Mouse (Mus musculus) MEL (cell line): Measurements from ENCODE around the gene Tec. TPM values are rescaled to one million over a fixed set of nuclear protein-coding genes. Genes with fewer than 3 reads are reported as not detected.

Experiments
- DNase-seq: peaks from one replicate; pipeline ENCODE4 v3.0.0; 2011; ENCODE audit warnings: low read depth, low spot score
- H3K27ac ChIP-seq: 2 replicates; pipeline ENCODE4 v1.5.1; 2012; ENCODE audit warnings: low read depth, mild to moderate bottlenecking, control low read depth, low read length, moderate library complexity; ENCODE audit not compliant: control insufficient read depth
- H3K27me3 ChIP-seq, 2 experiments: fragments of 150-350 bp in 1 of 2; sonication (generic) in 1 of 2; 2 replicates each; pipeline ENCODE4 v1.6.1; 2012; ENCODE audit warnings: low read length in 2 of 2, mild to moderate bottlenecking in 2 of 2, improper control_type of control experiment in 1 of 2, moderate library complexity in 1 of 2; ENCODE audit not compliant: insufficient read depth in 2 of 2, control insufficient read depth in 1 of 2
- H3K36me3 ChIP-seq, 2 experiments: 2 replicates each; pipeline ENCODE4 v1.6.1; 2012 to 2014; ENCODE audit warnings: low read length in 2 of 2, improper control_type of control experiment in 1 of 2, inconsistent platforms in 1 of 2, mild to moderate bottlenecking in 1 of 2; ENCODE audit not compliant: insufficient read depth in 2 of 2, control insufficient read depth in 1 of 2
- H3K4me1 ChIP-seq, 2 experiments: fragments of 150-350 bp in 1 of 2; sonication (generic) in 1 of 2; 2 replicates each; pipeline ENCODE4 v1.6.1; 2012; ENCODE audit warnings: low read length in 2 of 2, improper control_type of control experiment in 1 of 2, mild to moderate bottlenecking in 1 of 2; ENCODE audit not compliant: insufficient read depth in 2 of 2, control insufficient read depth in 1 of 2
- H3K4me3 ChIP-seq, 2 experiments: fragments of 150-350 bp in 1 of 2; sonication (generic) in 1 of 2; 2 replicates each; pipeline ENCODE4 v1.5.1; 2012; ENCODE audit warnings: low read depth in 2 of 2, low read length in 2 of 2, mild to moderate bottlenecking in 2 of 2, moderate library complexity in 2 of 2, control low read depth in 1 of 2, improper control_type of control experiment in 1 of 2; ENCODE audit not compliant: control insufficient read depth in 1 of 2, insufficient read depth in 1 of 2
- H3K79me2 ChIP-seq: 2 replicates; pipeline ENCODE4 v1.6.1; 2012; ENCODE audit warnings: mild to moderate bottlenecking, low read length, moderate library complexity; ENCODE audit not compliant: control insufficient read depth, poor library complexity, insufficient read depth
- H3K9ac ChIP-seq: 2 replicates; pipeline ENCODE4 v1.6.1; 2012; ENCODE audit warnings: low read depth, mild to moderate bottlenecking, control low read depth, low read length, moderate library complexity; ENCODE audit not compliant: control insufficient read depth, poor library complexity, severe bottlenecking
- H3K9me3 ChIP-seq: fragments of 150-350 bp; sonication (generic); replicated peaks from 2 replicates; pipeline ENCODE4 v1.6.1; 2012; ENCODE audit warnings: mild to moderate bottlenecking, low read length, improper control_type of control experiment, moderate library complexity; ENCODE audit not compliant: insufficient read depth
- BHLHE40 ChIP-seq: IDR thresholded peaks from 2 replicates; pipeline ENCODE4 v1.6.1; 2012; ENCODE audit warnings: low read depth, mild to moderate bottlenecking, inconsistent platforms, low read length, improper control_type of control experiment, borderline replicate concordance
- CHD1 ChIP-seq: IDR thresholded peaks from 2 replicates; pipeline ENCODE4 v1.6.1; 2012; ENCODE audit warnings: low read depth, mild to moderate bottlenecking, inconsistent platforms, low read length, improper control_type of control experiment
- ELF1 ChIP-seq: IDR thresholded peaks from 2 replicates; pipeline ENCODE4 v1.6.1; 2014; ENCODE audit warnings: low read depth, mild to moderate bottlenecking, inconsistent platforms, low read length, improper control_type of control experiment, moderate library complexity
- EP300 ChIP-seq, 2 experiments: IDR thresholded peaks; 2 replicates each; pipeline ENCODE4 v1.6.1; 2011; ENCODE audit warnings: improper control_type of control experiment in 2 of 2, low read length in 2 of 2, low read depth in 1 of 2, mild to moderate bottlenecking in 1 of 2
- ETS1 ChIP-seq: IDR thresholded peaks from 2 replicates; pipeline ENCODE4 v1.6.1; 2012; ENCODE audit warnings: low read depth, mild to moderate bottlenecking, inconsistent platforms, low read length, improper control_type of control experiment, moderate library complexity
- GATA1 ChIP-seq: IDR thresholded peaks from 2 replicates; pipeline ENCODE4 v1.6.1; 2011; ENCODE audit warnings: low read depth, low read length, improper control_type of control experiment
- HCFC1 ChIP-seq: IDR thresholded peaks from 2 replicates; pipeline ENCODE4 v1.6.1; 2012; ENCODE audit warnings: low read depth, mild to moderate bottlenecking, inconsistent platforms, low read length, improper control_type of control experiment, moderate library complexity
- JUND ChIP-seq: IDR thresholded peaks from 2 replicates; pipeline ENCODE4 v1.6.1; 2011; ENCODE audit warnings: low read depth, mild to moderate bottlenecking, improper control_type of control experiment, low read length
- MAFK ChIP-seq: IDR thresholded peaks from 2 replicates; pipeline ENCODE4 v1.6.1; 2011; ENCODE audit warnings: low read depth, mild to moderate bottlenecking, low read length, improper control_type of control experiment, borderline replicate concordance
- MAX ChIP-seq: IDR thresholded peaks from 2 replicates; pipeline ENCODE4 v1.6.1; 2011; ENCODE audit warnings: low read length, improper control_type of control experiment
- MYB ChIP-seq: IDR thresholded peaks from 2 replicates; pipeline ENCODE4 v1.6.1; 2011; ENCODE audit warnings: mild to moderate bottlenecking, low read depth, low read length, improper control_type of control experiment
- NRF1 ChIP-seq: IDR thresholded peaks from 2 replicates; pipeline ENCODE4 v1.6.1; 2014; ENCODE audit warnings: low read depth, mild to moderate bottlenecking, inconsistent platforms, low read length, improper control_type of control experiment, moderate library complexity; ENCODE audit not compliant: poor library complexity, insufficient read depth, severe bottlenecking
- SIN3A ChIP-seq: IDR thresholded peaks from 2 replicates; pipeline ENCODE4 v1.6.1; 2012; ENCODE audit warnings: low read length, improper control_type of control experiment, inconsistent platforms
- TCF12 ChIP-seq: IDR thresholded peaks from 2 replicates; pipeline ENCODE4 v1.6.1; 2014; ENCODE audit warnings: low read depth, mild to moderate bottlenecking, inconsistent platforms, low read length, improper control_type of control experiment, moderate library complexity
- USF1 ChIP-seq: IDR thresholded peaks from 2 replicates; pipeline ENCODE4 v1.6.1; 2014; ENCODE audit warnings: low read depth, mild to moderate bottlenecking, inconsistent platforms, low read length, improper control_type of control experiment, moderate library complexity
- USF2 ChIP-seq, 2 experiments: IDR thresholded peaks; 2 replicates each; pipeline ENCODE4 v1.6.1; 2011 to 2012; ENCODE audit warnings: improper control_type of control experiment in 2 of 2, low read length in 2 of 2, borderline replicate concordance in 1 of 2, inconsistent platforms in 1 of 2, low read depth in 1 of 2, mild to moderate bottlenecking in 1 of 2; ENCODE audit not compliant: insufficient read depth in 1 of 2
- ZKSCAN1 ChIP-seq: IDR thresholded peaks from 2 replicates; pipeline ENCODE4 v1.6.1; 2012; ENCODE audit warnings: low read depth, mild to moderate bottlenecking, inconsistent platforms, low read length, improper control_type of control experiment, moderate library complexity
- ZMIZ1 ChIP-seq: IDR thresholded peaks from 2 replicates; pipeline ENCODE4 v1.6.1; 2012; ENCODE audit warnings: low read depth, mild to moderate bottlenecking, inconsistent platforms, low read length, improper control_type of control experiment, moderate library complexity
- ZNF384 ChIP-seq: IDR thresholded peaks from 2 replicates; pipeline ENCODE4 v1.6.1; 2012; ENCODE audit warnings: low read depth, mild to moderate bottlenecking, inconsistent platforms, low read length, improper control_type of control experiment
- polyA plus RNA-seq, 2 experiments: library from polyadenylated mRNA; stranded (reverse) in 1 of 2; unstranded in 1 of 2; fragments of >175 nt in 1 of 2; fragments of >200 nt in 1 of 2; gene quantifications; 2 replicates each; pipeline versions ENCODE4 v1.2.1 to v1.2.4; 2012; ENCODE audit warnings: low replicate concordance in 2 of 2, low read depth in 1 of 2; ENCODE audit not compliant: insufficient read length in 2 of 2, insufficient read depth in 1 of 2, missing spikeins in 1 of 2
- total RNA-seq: library from RNA; depleted of rRNA; stranded (reverse); fragments of 300-350 nt; gene quantifications from 2 replicates; pipeline ENCODE4 v1.2.3, GENCODE M21; 2012

The Tec gene
- total and polyA plus RNA-seq, 3 experiments = 44.8 to 61.1 TPM; not detected in 1

DNA sequence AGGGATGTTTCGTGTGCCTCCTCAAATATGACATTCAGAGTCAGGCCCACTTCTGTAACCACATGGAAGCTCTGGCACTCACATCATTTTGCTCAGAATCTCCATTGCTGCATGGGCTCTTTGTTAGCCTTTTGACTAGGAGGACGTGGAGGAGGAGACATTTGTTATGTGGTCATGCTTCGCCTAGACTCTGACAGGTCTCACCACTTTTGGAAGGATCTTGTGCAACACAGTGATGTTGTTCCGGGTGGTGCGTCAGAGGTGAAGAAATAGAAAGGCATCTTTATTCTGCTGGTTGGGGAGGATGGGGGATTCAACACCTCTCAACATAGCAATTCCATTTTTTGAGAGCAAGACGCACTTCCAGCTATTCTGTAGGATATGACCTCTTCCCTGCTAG is 39.1 kb upstream of the Tec start:
- no peak for DNase-seq
- TF ChIP-seq GATA1 = no peak
- no peak for TF ChIP-seq MAFK
- no peak for TF ChIP-seq SIN3A
- no peak for TF ChIP-seq BHLHE40
- TF ChIP-seq ZMIZ1 = no peak
- no peak for TF ChIP-seq USF1
- TF ChIP-seq USF2 (IDR thresholded peaks at IDR 0.05; ENCODE audit: borderline replicate concordance in 1 of 2, insufficient read depth in 1 of 2, low read depth in 1 of 2, low read length in 2 of 2) = no peak
- no peak for TF ChIP-seq JUND
- TF ChIP-seq ELF1 = no peak
- TF ChIP-seq NRF1 = no peak
- TF ChIP-seq MYB = no peak
- TF ChIP-seq EP300 (IDR thresholded peaks at IDR 0.05; ENCODE audit: low read depth in 1 of 2, low read length in 2 of 2) = no peak
- TF ChIP-seq HCFC1 = no peak
- no peak for TF ChIP-seq ZNF384
- no peak for TF ChIP-seq TCF12
- TF ChIP-seq CHD1 = no peak
- TF ChIP-seq ETS1 = no peak
- no peak for TF ChIP-seq ZKSCAN1
- no peak for TF ChIP-seq MAX

More for the DNA sequence above, 39.1 kb upstream of the Tec start:
- H3K27ac ChIP-seq = no peak overlapping the region
- H3K9ac ChIP-seq = no peak overlapping the region
- no peaks in the 10 kb centered on the region for H3K9me3 ChIP-seq
- peaks cover 2 to 29% of the 10 kb centered on the region in 2 experiments; a peak in 3 of 4 replicates for H3K4me1 ChIP-seq
- no peaks in the 10 kb centered on the region for H3K79me2 ChIP-seq
- no peak overlapping the region for H3K4me3 ChIP-seq
- peaks cover 0 to 26% of the 10 kb centered on the region in 2 experiments; a peak in 2 of 4 replicates for H3K36me3 ChIP-seq
- no peaks in the 10 kb centered on the region for H3K27me3 ChIP-seq
